Mouse (Mus musculus): Measurements from ENCODE around the gene Eif4ebp2.

DNA sequence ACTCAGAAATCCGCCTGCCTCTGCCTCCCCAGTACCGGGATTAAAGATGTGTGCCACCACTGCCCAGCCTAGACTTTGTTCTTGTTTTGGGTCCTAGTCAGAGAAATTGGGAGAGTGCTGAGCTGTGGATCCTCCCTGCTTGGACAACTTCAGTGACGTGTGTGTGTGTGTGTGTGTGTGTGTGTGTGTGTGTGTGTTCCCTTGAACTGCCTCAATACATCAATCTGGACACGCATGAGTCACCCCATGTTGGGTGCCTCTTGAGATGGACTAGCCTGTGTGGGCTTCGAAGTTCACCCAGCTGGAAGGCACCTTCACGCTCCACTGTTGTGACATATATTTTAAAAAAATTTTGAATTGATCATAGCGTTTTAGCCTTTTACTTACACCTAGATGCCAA is 30.3 kb upstream of the Eif4ebp2 start:
- TF ChIP-seq CTCF (IDR thresholded peaks at IDR 0.05; ENCODE audit: extremely low read depth, insufficient read depth, insufficient read length, insufficient replicate concordance) (no peak), POLR2A (IDR thresholded peaks at IDR 0.05; ENCODE audit: low read depth, low read length) (no peak)

Data from spleen, adult 2 months (tissue).